8 mouse cellular contexts compared by ENCODE assay signal in the genomic region with DNA sequence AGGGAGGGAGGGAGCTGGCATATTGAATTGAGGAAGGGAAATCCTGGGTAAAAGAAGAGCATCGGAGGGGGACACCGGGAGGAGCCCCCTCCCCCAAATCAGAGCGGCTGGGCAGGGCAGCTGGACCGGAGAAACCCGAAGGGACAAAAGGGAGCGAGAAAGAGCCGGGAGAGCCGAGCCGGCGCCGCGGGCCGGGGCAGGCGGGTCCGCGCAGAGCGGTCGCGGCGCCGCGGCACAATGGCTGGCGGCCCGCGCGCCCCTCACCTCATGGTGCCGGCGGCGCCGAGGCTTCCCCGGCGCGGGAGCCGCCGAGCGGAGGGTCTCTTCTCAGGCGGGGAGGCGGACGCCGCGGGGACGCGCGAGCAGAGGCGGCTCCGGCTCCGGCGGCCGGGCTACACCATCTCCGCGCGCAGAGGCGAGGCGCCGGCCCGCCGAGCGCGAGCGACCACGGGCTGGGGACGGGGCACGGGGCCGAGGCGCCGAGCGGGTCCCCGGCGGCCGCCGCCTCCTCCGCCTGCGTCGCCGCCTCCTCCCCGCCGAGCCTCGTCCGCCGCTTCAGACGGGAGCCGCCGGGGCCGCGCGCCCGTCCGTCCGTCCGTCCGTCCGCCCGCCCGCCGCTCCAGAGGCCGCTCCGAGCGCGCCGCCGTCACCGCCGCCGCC. TPM values are rescaled to one million over a fixed set of nuclear protein-coding genes. Genes with fewer than 3 reads are reported as not detected.
A peak's percentile ranks its signal among the peaks of the same experiment; 100 is the strongest.
DNase-seq lines count a peak whose midpoint lies in the region; ATAC-seq and TF ChIP-seq lines count a peak whose summit lies in the region.

No protein-coding gene starts in this region.

- CTCF ChIA-PET in Patski (lab: Charles Lee), result no interaction called here

- peaks cover 3% of the 10 kb centered on the region; the same call in 1 of the 2 replicates for H3K4me1 ChIP-seq in kidney, embryonic 14.5 days (ENCODE audit: control insufficient read depth, insufficient read depth, low read length)
- no peaks in the 10 kb centered on the region for H3K4me1 ChIP-seq in embryonic facial prominence, embryonic 11.5 days (ENCODE audit: control insufficient read depth, insufficient read depth, low read length)
- peaks cover 21% of the 10 kb centered on the region for H3K4me1 ChIP-seq in hindbrain, embryonic 12.5 days
- peaks cover 20% of the 10 kb centered on the region for H3K4me1 ChIP-seq in lung, embryonic 16.5 days (replicated peaks; ENCODE audit: control insufficient read depth, insufficient read depth, low read length)
- H3K4me1 ChIP-seq in stomach, embryonic 16.5 days (ENCODE audit: control insufficient read depth, insufficient read depth, low read length), result peaks cover 13% of the 10 kb centered on the region; the same call in 1 of the 2 replicates

- POLR2A ChIA-PET in Patski (lab: Charles Lee), result interaction anchor here (0.7 to 1.8 kb wide), 2 partner anchors 96 to 179 kb away, joined by 3 to 5 read pairs; no protein-coding TSS in a partner anchor

- no peaks in the 10 kb centered on the region for H3K9me3 ChIP-seq in kidney, embryonic 14.5 days (ENCODE audit: control insufficient read depth, low read length)
- no peaks in the 10 kb centered on the region for H3K9me3 ChIP-seq in embryonic facial prominence, embryonic 11.5 days (replicated peaks; ENCODE audit: control insufficient read depth, low read length)
- no peaks in the 10 kb centered on the region for H3K9me3 ChIP-seq in hindbrain, embryonic 12.5 days (replicated peaks)
- H3K9me3 ChIP-seq in lung, embryonic 16.5 days (ENCODE audit: control insufficient read depth, low read length), result no peaks in the 10 kb centered on the region
- no peaks in the 10 kb centered on the region for H3K9me3 ChIP-seq in stomach, embryonic 16.5 days (replicated peaks; ENCODE audit: control insufficient read depth, low read length)

- no peaks in the 10 kb centered on the region for H3K27me3 ChIP-seq in kidney, embryonic 14.5 days (ENCODE audit: control insufficient read depth, insufficient read depth, low read length)
- H3K27me3 ChIP-seq in Patski, result no peaks in the 10 kb centered on the region
- H3K27me3 ChIP-seq in embryonic facial prominence, embryonic 11.5 days (ENCODE audit: control insufficient read depth, insufficient read depth, low read length), result no peaks in the 10 kb centered on the region
- 0 out of 2 replicates have a peak, but pooled peaks cover 4% of the 10 kb centered on the region for H3K27me3 ChIP-seq in hindbrain, embryonic 12.5 days
- H3K27me3 ChIP-seq in lung, embryonic 16.5 days (ENCODE audit: control insufficient read depth, insufficient read depth, low read depth, low read length), result no peaks in the 10 kb centered on the region
- H3K27me3 ChIP-seq in stomach, embryonic 16.5 days (ENCODE audit: control insufficient read depth, insufficient read depth, low read length), result no peaks in the 10 kb centered on the region

- H3K36me3 ChIP-seq in kidney, embryonic 14.5 days (ENCODE audit: control insufficient read depth, insufficient read depth, low read length), result no peaks in the 10 kb centered on the region
- no peaks in the 10 kb centered on the region for H3K36me3 ChIP-seq in embryonic facial prominence, embryonic 11.5 days (replicated peaks; ENCODE audit: control insufficient read depth, insufficient read depth, low read depth, low read length)
- 0 out of 2 replicates have a peak, but pooled peaks cover 3% of the 10 kb centered on the region for H3K36me3 ChIP-seq in hindbrain, embryonic 12.5 days
- no peaks in the 10 kb centered on the region for H3K36me3 ChIP-seq in lung, embryonic 16.5 days (ENCODE audit: control insufficient read depth, insufficient read depth, low read length)
- H3K36me3 ChIP-seq in stomach, embryonic 16.5 days (ENCODE audit: control insufficient read depth, insufficient read depth, low read length), result no peaks in the 10 kb centered on the region

- peak overlapping the region; percentile 92 for H3K27ac ChIP-seq in kidney, embryonic 14.5 days (ENCODE audit: low read depth, low read length)
- H3K27ac ChIP-seq in embryonic facial prominence, embryonic 11.5 days (replicated peaks; ENCODE audit: low read depth, low read length), result peak overlapping the region; percentile 96
- peak overlapping the region; percentile 99 for H3K27ac ChIP-seq in hindbrain, embryonic 12.5 days
- peak overlapping the region; percentile 87 for H3K27ac ChIP-seq in lung, embryonic 16.5 days (ENCODE audit: low read length)
- peak overlapping the region; percentile 89 for H3K27ac ChIP-seq in stomach, embryonic 16.5 days (ENCODE audit: low read length)

- peak overlapping the region; percentile 97 for H3K9ac ChIP-seq in kidney, embryonic 14.5 days (ENCODE audit: low read depth, low read length)
- H3K9ac ChIP-seq in embryonic facial prominence, embryonic 11.5 days (replicated peaks; ENCODE audit: low read length), result peak overlapping the region; percentile 98
- H3K9ac ChIP-seq in hindbrain, embryonic 12.5 days, result peak overlapping the region; percentile 100
- peak overlapping the region; percentile 88 for H3K9ac ChIP-seq in lung, embryonic 16.5 days (ENCODE audit: low read length)
- peak overlapping the region; percentile 97 for H3K9ac ChIP-seq in stomach, embryonic 16.5 days (ENCODE audit: low read length)

- peak overlapping the region; percentile 90 for H3K4me2 ChIP-seq in kidney, embryonic 14.5 days (replicated peaks; ENCODE audit: low read depth, low read length)
- peak overlapping the region; percentile 90 for H3K4me2 ChIP-seq in embryonic facial prominence, embryonic 11.5 days (ENCODE audit: low read depth, low read length)
- H3K4me2 ChIP-seq in hindbrain, embryonic 12.5 days (replicated peaks), result peak overlapping the region; percentile 64
- H3K4me2 ChIP-seq in lung, embryonic 16.5 days (ENCODE audit: low read depth, low read length), result peak overlapping the region; percentile 94
- H3K4me2 ChIP-seq in stomach, embryonic 16.5 days (ENCODE audit: low read depth, low read length), result peak overlapping the region; percentile 84

- ATAC-seq in kidney, embryonic 14.5 days (ENCODE audit: low FRiP score, low TSS enrichment), result peak; percentile 74
- ATAC-seq in Patski, result peak; percentile 40
- ATAC-seq in embryonic facial prominence, embryonic 11.5 days (replicated peaks; ENCODE audit: insufficient number of reproducible peaks, low FRiP score, low TSS enrichment, low read depth), result peak; percentile 72
- peak; percentile 76 for ATAC-seq in hindbrain, embryonic 12.5 days (ENCODE audit: low FRiP score)
- ATAC-seq in lung, embryonic 16.5 days (ENCODE audit: low read depth), result peak; percentile 72
- ATAC-seq in stomach, embryonic 16.5 days (ENCODE audit: insufficient read depth, low FRiP score), result peak; percentile 61

- no peak for TF ChIP-seq CTCF in Patski (IDR thresholded peaks at IDR 0.05)

- DNase-seq in kidney, adult 8-10 months, result no peak
- DNase-seq in Patski (ENCODE audit: low read depth, low spot score), result no peak
- peak; percentile 55 for DNase-seq in embryonic facial prominence, embryonic 11.5 days (ENCODE audit: low spot score)
- no peak for DNase-seq in spleen, adult 18-20 months

- H3K4me3 ChIP-seq in kidney, embryonic 14.5 days (ENCODE audit: low read length), result peak overlapping the region; percentile 93
- H3K4me3 ChIP-seq in embryonic facial prominence, embryonic 11.5 days (ENCODE audit: low read depth, low read length), result peak overlapping the region; percentile 96
- H3K4me3 ChIP-seq in hindbrain, embryonic 12.5 days, result peak overlapping the region; percentile 93
- H3K4me3 ChIP-seq in lung, embryonic 16.5 days (ENCODE audit: low read length), result peak overlapping the region; percentile 91
- H3K4me3 ChIP-seq in stomach, embryonic 16.5 days (replicated peaks; ENCODE audit: low read length), result peak overlapping the region; percentile 92

- under 1% methylated on average over 33 of the region's 104 CpGs for WGBS in kidney, embryonic 14.5 days
- WGBS in embryonic facial prominence, embryonic 11.5 days, result 0% methylated on average over 56 of the region's 104 CpGs
- under 1% methylated on average over 51 of the region's 104 CpGs for WGBS in hindbrain, embryonic 12.5 days
- under 1% methylated on average over 22 of the region's 104 CpGs for WGBS in lung, embryonic 16.5 days
- WGBS in stomach, embryonic 16.5 days, result 0% methylated on average over 54 of the region's 104 CpGs

- in situ Hi-C loops in Patski (cut with MboI; ENCODE audit: low pct_unique_long_range_greater_than_20kb), result no loop called here

RNA-seq across cellular contexts. Expression of gene Enah, which starts 0.4 kb away (rescaled TPM):
- polyA plus RNA-seq in kidney, embryonic 14.5 days (2014; fragmentation: Nextera tagmentation; extraction: Ambion mirVana), result 25.6 and 28.8 TPM in 2 replicates
- polyA plus RNA-seq in Patski (2021), result 167 TPM
- polyA plus RNA-seq in embryonic facial prominence, embryonic 11.5 days (2014; fragmentation: Nextera tagmentation; extraction: Ambion mirVana), result 29.5 and 32.4 TPM in 2 replicates
- polyA plus RNA-seq in hindbrain, embryonic 12.5 days (2016; fragmentation: Nextera tagmentation; extraction: Ambion mirVana), result 42.0 and 45.9 TPM in 2 replicates
- 9.8 and 10.3 TPM in 2 replicates for polyA plus RNA-seq in lung, embryonic 16.5 days (2015; fragmentation: Nextera tagmentation; extraction: Ambion mirVana)
- 12.8 and 13.1 TPM in 2 replicates for polyA plus RNA-seq in stomach, embryonic 16.5 days (2015; fragmentation: Nextera tagmentation; extraction: Ambion mirVana)
